ENCODE assay signal across 25 mouse cellular contexts in genomic region chr1:39784632-39785031, GRCm38 (mm10). TPM values are rescaled to one million over a fixed set of nuclear protein-coding genes. Genes with fewer than 3 reads are reported as not detected.
"Had no signal": no experiment of that assay in that cellular context is flagged by ENCODE, and none has a peak within 500 bp of the region (broad histone marks: within the 10 kb centered on the region; RNA-seq: fewer than 3 reads in every experiment).

No protein-coding gene starts in this region.

- H3K9me3 ChIP-seq: liver, embryonic 13.5 days; midbrain, embryonic 13.5 days; neural tube, embryonic 15.5 days had no signal

- H3K4me1 ChIP-seq: limb, embryonic 13.5 days; midbrain, embryonic 13.5 days; neural tube, embryonic 15.5 days had no signal

- H3K27me3 ChIP-seq: limb, embryonic 13.5 days; liver, embryonic 13.5 days; midbrain, embryonic 13.5 days; neural tube, embryonic 15.5 days had no signal

- DNase-seq: kidney, adult 8-10 months; kidney, postnatal 36 days; layer of hippocampus, adult 9-11 months; layer of hippocampus, postnatal 36 days; left cerebral cortex, postnatal 4 days; liver, embryonic 13.5 days; lung, adult 18-20 months; right cerebral cortex, adult 18-20 months; right cerebral cortex, postnatal 25 days; thymus, adult 18-20 months; thymus, postnatal 14 days had no signal

- H3K4me3 ChIP-seq: limb, embryonic 13.5 days; liver, embryonic 13.5 days; midbrain, embryonic 13.5 days; myocyte; neural tube, embryonic 15.5 days had no signal

- ATAC-seq: intestine, postnatal 0 days; midbrain, embryonic 13.5 days had no signal

- H3K9ac ChIP-seq: limb, embryonic 13.5 days; liver, embryonic 13.5 days; midbrain, embryonic 13.5 days; neural tube, embryonic 15.5 days had no signal

- H3K27ac ChIP-seq: limb, embryonic 13.5 days; liver, embryonic 13.5 days; midbrain, embryonic 13.5 days; neural tube, embryonic 15.5 days had no signal

- H3K4me2 ChIP-seq: limb, embryonic 13.5 days; liver, embryonic 13.5 days; midbrain, embryonic 13.5 days; neural tube, embryonic 15.5 days had no signal

- H3K36me3 ChIP-seq: limb, embryonic 13.5 days; liver, embryonic 13.5 days; midbrain, embryonic 13.5 days; neural tube, embryonic 15.5 days had no signal

RNA-seq across cellular contexts. Expression of gene Gm3646, which starts 20.5 kb away (rescaled TPM):
- total RNA-seq: layer of hippocampus, adult 18-20 months; layer of hippocampus, postnatal 36 days; left cerebral cortex, postnatal 10 days; left cerebral cortex, postnatal 4 days; megakaryocyte-erythroid progenitor cell, adult 5-6 weeks; midbrain, postnatal 0 days had no signal
- polyA plus RNA-seq: intestine, postnatal 0 days; kidney, embryonic 16.5 days; limb, embryonic 13.5 days; liver, embryonic 13.5 days; lung, embryonic 16.5 days; midbrain, embryonic 13.5 days; midbrain, postnatal 0 days; neural tube, embryonic 11.5 days; neural tube, embryonic 15.5 days; small intestine, adult 2 months; stomach, embryonic 14.5 days had no signal
